Mouse (Mus musculus): ENCODE results near the gene Thap4. TPM values are rescaled to one million over a fixed set of nuclear protein-coding genes. Genes with fewer than 3 reads are reported as not detected.

Gene Thap4
- polyA plus RNA-seq, 1 experiment from 2014 or later = 16.1 TPM

DNA sequence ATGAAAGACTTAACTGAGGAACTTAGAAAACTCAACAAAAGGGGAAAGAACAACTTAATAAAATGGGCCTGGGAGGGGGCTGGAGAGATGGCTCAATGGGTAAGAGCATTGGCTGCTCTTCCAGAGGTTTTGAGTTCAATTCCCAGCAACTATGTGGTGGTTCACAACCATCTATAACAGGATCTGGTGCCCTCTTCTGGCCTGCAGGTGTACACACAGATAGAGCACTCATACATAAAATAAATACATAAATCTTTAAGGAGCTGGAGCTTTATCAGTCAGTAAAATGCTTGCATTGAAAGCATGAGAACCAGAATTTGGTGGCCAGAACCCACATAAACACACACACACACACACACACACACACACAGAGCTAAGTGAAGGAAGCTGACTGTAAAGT, 11.8 kb downstream of the Thap4 start:
- no peak overlapping the region for H3K4me2 ChIP-seq
- peaks cover 30% of the 10 kb centered on the region for H3K4me1 ChIP-seq (replicated peaks)
- ATAC-seq (ENCODE audit: low read depth) = no peak; the same call in 1 of the 2 replicates
- no peak overlapping the region for H3K27ac ChIP-seq
- DNase-seq = no peak
- no peaks in the 10 kb centered on the region for H3K27me3 ChIP-seq
- no peaks in the 10 kb centered on the region for H3K9me3 ChIP-seq (replicated peaks)
- no peak overlapping the region for H3K9ac ChIP-seq
- no peaks in the 10 kb centered on the region for H3K36me3 ChIP-seq
- H3K4me3 ChIP-seq (replicated peaks) = no peak overlapping the region

DNA sequence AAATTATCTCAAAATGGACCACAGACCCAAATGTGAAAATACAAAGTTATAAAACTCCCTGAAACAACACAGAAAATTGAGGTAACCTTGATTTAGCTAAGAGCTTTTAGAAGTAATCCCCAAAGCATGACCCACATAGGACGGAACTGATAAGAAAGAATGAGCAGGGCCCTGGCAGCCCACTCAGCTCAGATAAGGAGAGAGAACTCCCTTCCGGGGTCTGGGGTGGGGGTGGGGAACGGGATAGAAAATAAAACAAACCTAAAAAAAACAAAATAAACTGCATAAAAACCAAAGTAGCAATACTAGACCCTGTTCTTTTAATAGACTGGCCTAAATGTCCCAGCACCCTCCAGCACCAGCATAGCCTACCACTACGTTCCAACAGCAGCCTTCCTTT, 12.7 kb downstream of the Thap4 start:
- Histone ChIP-seq H3K27ac (no peak overlapping the region), H3K4me1 (replicated peaks) (peaks cover 28% of the 10 kb centered on the region), H3K9ac (no peak overlapping the region), H3K9me3 (replicated peaks) (no peaks in the 10 kb centered on the region), H3K4me3 (replicated peaks) (no peak overlapping the region), H3K4me2 (peak overlapping the region; percentile 33), H3K36me3 (no peaks in the 10 kb centered on the region), H3K27me3 (no peaks in the 10 kb centered on the region)
- ATAC-seq (ENCODE audit: low read depth) (peak; percentile 78), DNase-seq (peak; percentile 24)
- WGBS (ENCODE audit: insufficient replicate concordance) = 11% methylated on average over 4 of the region's 4 CpGs

DNA sequence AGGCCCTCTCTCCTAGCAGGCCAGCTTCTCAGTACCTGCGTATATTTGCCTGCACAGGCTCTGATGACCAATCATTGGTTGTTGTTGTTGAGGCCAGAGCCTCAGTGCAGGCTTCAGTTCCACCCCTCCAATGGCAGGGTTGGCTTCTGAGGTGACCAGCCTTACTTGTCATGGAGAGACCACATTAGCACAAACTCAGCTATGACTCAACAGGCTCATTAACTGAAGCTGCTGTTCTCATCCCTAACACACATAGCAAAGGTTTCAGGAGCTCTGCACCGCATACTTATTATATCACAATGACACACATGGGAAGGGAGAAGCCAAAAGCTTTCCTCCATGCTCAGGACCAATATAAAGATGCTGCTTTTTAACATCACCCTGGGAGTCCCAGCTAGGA, 14.0 kb downstream of the Thap4 start:
- no peaks in the 10 kb centered on the region for H3K36me3 ChIP-seq
- no peak overlapping the region for H3K9ac ChIP-seq
- no peak for ATAC-seq (ENCODE audit: low read depth)
- H3K27ac ChIP-seq = no peak overlapping the region
- no peak for DNase-seq
- no peak overlapping the region for H3K4me2 ChIP-seq
- 86% methylated on average over 2 of the region's 2 CpGs for WGBS (ENCODE audit: insufficient replicate concordance)
- H3K9me3 ChIP-seq (replicated peaks) = no peaks in the 10 kb centered on the region
- H3K4me1 ChIP-seq (replicated peaks) = peaks cover 36% of the 10 kb centered on the region
- H3K27me3 ChIP-seq = no peaks in the 10 kb centered on the region
- H3K4me3 ChIP-seq (replicated peaks) = no peak overlapping the region

DNA sequence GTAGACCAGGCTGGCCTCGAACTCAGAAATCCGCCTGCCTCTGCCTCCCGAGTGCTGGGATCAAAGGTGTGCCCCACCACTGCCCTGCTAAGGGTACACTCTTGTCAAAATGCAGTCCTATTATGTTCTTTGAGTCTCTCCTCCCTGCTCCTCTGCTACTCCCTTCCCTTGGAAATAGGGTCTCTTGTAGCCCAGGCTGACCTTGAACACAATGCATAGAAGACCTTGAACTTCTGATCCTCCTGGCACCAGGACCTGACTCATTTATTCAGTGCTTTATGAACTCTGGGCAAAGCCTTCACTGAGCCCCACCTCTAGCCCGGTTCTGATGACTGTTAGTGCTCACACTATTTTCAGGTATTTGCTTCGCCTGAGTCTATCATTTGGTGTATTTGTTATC, 17.0 kb downstream of the Thap4 start:
- 80% methylated on average over 5 of the region's 5 CpGs for WGBS (ENCODE audit: insufficient replicate concordance)

DNA sequence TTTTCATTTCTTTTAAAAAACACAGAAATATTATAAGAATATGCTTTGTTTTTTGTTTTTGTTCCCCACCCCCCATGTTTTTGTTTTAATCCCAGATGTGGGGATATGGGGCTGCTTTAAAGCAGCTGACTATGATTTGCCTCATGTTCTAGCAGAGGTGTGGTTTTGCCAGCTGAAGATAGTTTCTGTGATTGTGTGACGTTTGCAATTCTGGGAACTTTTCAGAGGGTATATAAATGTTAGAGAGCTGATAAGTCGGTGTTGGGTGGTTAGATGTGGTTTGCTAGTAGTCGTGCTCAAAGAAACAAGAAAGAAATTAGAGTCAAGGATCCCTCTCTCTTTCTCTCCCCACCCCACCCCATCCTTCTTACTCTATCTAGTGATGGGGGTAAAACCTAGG, 18.8 kb downstream of the Thap4 start:
- no peak overlapping the region for H3K4me3 ChIP-seq (replicated peaks)
- no peak overlapping the region for H3K27ac ChIP-seq
- H3K9me3 ChIP-seq (replicated peaks) = no peaks in the 10 kb centered on the region
- H3K27me3 ChIP-seq = no peaks in the 10 kb centered on the region
- H3K4me2 ChIP-seq = no peak overlapping the region
- H3K36me3 ChIP-seq = no peaks in the 10 kb centered on the region
- peaks cover 23% of the 10 kb centered on the region for H3K4me1 ChIP-seq (replicated peaks)
- H3K9ac ChIP-seq = no peak overlapping the region
- ATAC-seq (ENCODE audit: low read depth) = no peak
- WGBS (ENCODE audit: insufficient replicate concordance) = 17% methylated on average over 3 of the region's 3 CpGs
- no peak for DNase-seq

More for the DNA sequence above, 17.0 kb downstream of the Thap4 start:
- peaks cover 35% of the 10 kb centered on the region for H3K4me1 ChIP-seq (replicated peaks)
- DNase-seq = no peak
- no peaks in the 10 kb centered on the region for H3K9me3 ChIP-seq (replicated peaks)
- no peak for ATAC-seq (ENCODE audit: low read depth)
- H3K9ac ChIP-seq = no peak overlapping the region
- H3K27me3 ChIP-seq = no peaks in the 10 kb centered on the region
- H3K27ac ChIP-seq = no peak overlapping the region
- H3K36me3 ChIP-seq = no peaks in the 10 kb centered on the region
- H3K4me2 ChIP-seq = no peak overlapping the region
- H3K4me3 ChIP-seq (replicated peaks) = no peak overlapping the region

DNA sequence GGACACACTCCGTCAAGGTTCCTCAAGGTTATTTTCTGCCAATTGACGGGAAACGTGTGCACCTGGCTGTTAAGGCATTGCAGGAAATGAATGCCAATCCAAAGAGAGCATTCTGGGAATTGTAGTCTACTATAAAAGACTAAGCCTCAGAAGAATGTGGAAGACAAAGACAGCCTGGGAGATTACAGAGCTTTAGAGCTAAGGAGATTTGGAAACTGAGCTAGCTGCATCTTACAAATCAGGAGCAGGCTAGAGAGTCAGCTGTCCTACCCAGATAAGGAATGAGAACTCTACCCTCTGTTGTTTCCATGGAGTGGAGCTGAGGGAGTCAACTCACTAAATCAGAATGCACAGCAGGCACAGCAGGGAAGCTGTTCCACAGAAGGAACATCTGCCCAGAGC, 22.8 kb downstream of the Thap4 start:
- no peak overlapping the region for H3K27ac ChIP-seq

DNA sequence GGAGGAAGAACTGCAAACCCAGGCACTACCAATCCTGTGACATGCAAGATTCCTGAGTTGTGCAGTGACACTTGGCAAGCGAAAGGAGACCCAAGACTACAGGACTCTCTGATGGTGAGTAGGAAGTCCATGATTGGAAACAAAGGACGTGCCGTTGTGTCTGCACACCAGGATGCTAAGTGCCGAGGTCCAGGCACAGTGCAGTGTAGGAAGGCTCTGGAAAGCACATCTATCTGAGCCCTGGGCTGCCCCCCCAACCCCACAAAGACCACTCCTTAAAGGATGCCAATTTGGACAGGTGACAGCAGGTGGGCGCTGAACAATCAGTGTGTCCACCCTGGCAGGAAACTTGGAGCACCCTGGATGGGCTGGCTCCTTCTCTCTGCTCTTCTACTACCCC, 23.6 kb downstream of the Thap4 start:
- H3K4me2 ChIP-seq = no peak overlapping the region

More for the DNA sequence above, 22.8 kb downstream of the Thap4 start:
- DNase-seq (no peak), ATAC-seq (ENCODE audit: low read depth) (no peak)
- H3K9ac ChIP-seq = no peak overlapping the region
- H3K27me3 ChIP-seq = no peaks in the 10 kb centered on the region
- H3K4me1 ChIP-seq (replicated peaks) = peaks cover 13% of the 10 kb centered on the region
- H3K4me2 ChIP-seq = no peak overlapping the region
- no peaks in the 10 kb centered on the region for H3K36me3 ChIP-seq
- no peaks in the 10 kb centered on the region for H3K9me3 ChIP-seq (replicated peaks)
- H3K4me3 ChIP-seq (replicated peaks) = no peak overlapping the region
- WGBS (ENCODE audit: insufficient replicate concordance) = 61% methylated on average over 3 of the region's 3 CpGs

DNA sequence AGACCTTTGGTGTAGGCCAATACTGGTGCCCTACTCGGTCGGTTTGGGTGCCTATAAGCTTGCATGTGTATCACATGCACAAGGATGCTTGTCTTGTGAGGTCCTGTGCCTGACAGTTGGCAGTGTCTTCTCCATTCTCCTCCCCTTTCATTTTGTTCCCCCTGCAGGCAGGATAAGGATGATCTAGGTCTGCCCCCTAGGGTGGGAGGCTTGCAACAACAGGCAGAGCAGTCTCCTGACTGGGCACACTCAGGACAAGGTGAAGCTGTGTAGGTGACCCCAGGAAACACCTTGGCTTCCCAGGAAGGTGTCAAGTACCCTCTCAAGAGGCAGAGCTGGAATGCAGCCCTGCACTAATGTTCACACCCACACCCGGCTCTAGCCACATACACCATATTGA, 27.7 kb downstream of the Thap4 start:
- peak; percentile 35 for DNase-seq
- no peak overlapping the region for H3K9ac ChIP-seq
- H3K27ac ChIP-seq = no peak overlapping the region
- H3K4me2 ChIP-seq = no peak overlapping the region
- WGBS (ENCODE audit: insufficient replicate concordance) = 56% methylated on average over 3 of the region's 3 CpGs
- peaks cover 10% of the 10 kb centered on the region; the same call in 1 of the 2 replicates for H3K36me3 ChIP-seq
- no peaks in the 10 kb centered on the region for H3K9me3 ChIP-seq (replicated peaks)
- H3K4me3 ChIP-seq (replicated peaks) = no peak overlapping the region
- peak; percentile 45; the same call in 1 of the 2 replicates for ATAC-seq (ENCODE audit: low read depth)
- peaks cover 3% of the 10 kb centered on the region for H3K4me1 ChIP-seq (replicated peaks)
- H3K27me3 ChIP-seq = no peaks in the 10 kb centered on the region

More for the DNA sequence above, 23.6 kb downstream of the Thap4 start:
- Histone ChIP-seq H3K9ac (no peak overlapping the region), H3K36me3 (no peaks in the 10 kb centered on the region), H3K9me3 (replicated peaks) (no peaks in the 10 kb centered on the region), H3K27ac (no peak overlapping the region), H3K4me3 (replicated peaks) (no peak overlapping the region), H3K4me1 (replicated peaks) (peaks cover 9% of the 10 kb centered on the region), H3K27me3 (no peaks in the 10 kb centered on the region)
- no peak for ATAC-seq (ENCODE audit: low read depth)
- 70% methylated on average over 5 of the region's 5 CpGs for WGBS (ENCODE audit: insufficient replicate concordance)
- DNase-seq = no peak

DNA sequence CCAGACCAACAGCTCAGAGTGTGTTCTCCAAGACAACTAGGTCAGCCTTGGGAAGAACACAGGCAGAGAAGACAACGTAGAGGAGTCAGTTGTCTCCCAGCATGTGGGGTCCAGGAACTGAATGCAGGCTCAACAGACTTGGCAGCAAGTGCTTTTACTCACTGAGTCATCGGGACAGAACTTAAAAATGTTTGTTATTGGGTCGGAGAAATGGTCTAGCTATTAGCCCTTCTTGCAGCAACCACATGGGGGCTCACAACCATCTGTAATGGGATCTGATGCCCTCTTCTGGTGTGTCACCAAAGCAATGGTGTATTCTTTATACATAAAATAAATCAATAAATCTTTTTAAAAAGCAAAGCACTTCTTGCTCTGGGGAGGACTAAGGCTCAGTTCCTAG, 28.5 kb downstream of the Thap4 start:
- WGBS (ENCODE audit: insufficient replicate concordance) = 70% methylated on average over 3 of the region's 3 CpGs
- no peak for ATAC-seq (ENCODE audit: low read depth)

DNA sequence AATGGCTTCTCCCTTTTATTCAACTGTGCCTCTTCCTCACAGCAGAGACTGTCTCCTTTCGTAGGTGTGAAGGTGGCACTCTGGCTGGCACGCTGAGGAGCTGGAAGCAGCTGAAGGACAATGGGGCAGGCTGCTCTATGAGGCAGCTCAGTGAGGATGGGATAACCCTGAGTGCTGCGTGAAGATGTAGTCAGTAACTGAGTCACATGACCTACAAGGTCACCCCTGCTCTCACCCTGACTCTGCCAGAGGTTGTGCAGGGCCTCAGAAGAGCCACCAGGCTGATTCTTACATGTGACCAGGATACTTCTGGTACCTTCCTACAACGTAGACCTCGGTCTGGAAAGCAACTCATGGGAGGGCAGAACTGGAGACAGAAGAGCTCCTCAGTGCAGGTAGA, 29.0 kb downstream of the Thap4 start:
- WGBS (ENCODE audit: insufficient replicate concordance) = 83% methylated on average over 5 of the region's 5 CpGs
- no peak overlapping the region for H3K4me3 ChIP-seq (replicated peaks)
- no peaks in the 10 kb centered on the region for H3K4me1 ChIP-seq (replicated peaks)
- no peak overlapping the region for H3K27ac ChIP-seq
- ATAC-seq (ENCODE audit: low read depth) = no peak
- H3K9me3 ChIP-seq (replicated peaks) = no peaks in the 10 kb centered on the region
- no peaks in the 10 kb centered on the region for H3K27me3 ChIP-seq
- DNase-seq = no peak
- peaks cover 10% of the 10 kb centered on the region; the same call in 1 of the 2 replicates for H3K36me3 ChIP-seq
- H3K4me2 ChIP-seq = no peak overlapping the region
- no peak overlapping the region for H3K9ac ChIP-seq

More for the DNA sequence above, 28.5 kb downstream of the Thap4 start:
- peaks cover 10% of the 10 kb centered on the region; the same call in 1 of the 2 replicates for H3K36me3 ChIP-seq
- H3K27me3 ChIP-seq = no peaks in the 10 kb centered on the region
- no peak for DNase-seq
- no peak overlapping the region for H3K4me2 ChIP-seq
- no peaks in the 10 kb centered on the region for H3K9me3 ChIP-seq (replicated peaks)
- H3K4me3 ChIP-seq (replicated peaks) = no peak overlapping the region
- H3K4me1 ChIP-seq (replicated peaks) = no peaks in the 10 kb centered on the region
- no peak overlapping the region for H3K9ac ChIP-seq
- no peak overlapping the region for H3K27ac ChIP-seq

DNA sequence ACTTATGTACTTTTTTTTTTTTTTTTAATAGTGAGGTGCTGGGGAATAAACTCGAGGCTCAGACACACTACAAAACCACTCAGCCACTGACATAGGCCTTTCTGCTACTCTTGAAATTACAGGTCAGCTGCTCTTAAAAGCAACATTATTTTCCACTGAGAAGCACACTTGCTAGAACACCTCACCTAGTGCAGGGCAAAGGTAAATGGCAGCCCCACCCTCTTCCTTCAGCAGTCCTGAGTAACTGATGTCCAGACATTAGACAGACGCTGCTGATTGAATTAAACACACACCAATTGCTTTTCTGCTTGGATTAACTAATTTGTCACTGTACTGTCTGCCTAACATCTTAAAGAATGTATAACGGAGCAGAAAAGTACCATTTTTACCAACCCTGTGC, 30.0 kb downstream of the Thap4 start:
- Histone ChIP-seq H3K36me3 (peaks cover 12% of the 10 kb centered on the region; the same call in 1 of the 2 replicates), H3K4me2 (no peak overlapping the region), H3K4me3 (replicated peaks) (no peak overlapping the region), H3K27ac (no peak overlapping the region), H3K27me3 (no peaks in the 10 kb centered on the region), H3K9ac (no peak overlapping the region), H3K9me3 (replicated peaks) (no peaks in the 10 kb centered on the region), H3K4me1 (replicated peaks) (no peaks in the 10 kb centered on the region)
- WGBS (ENCODE audit: insufficient replicate concordance) = 71% methylated on average over 3 of the region's 3 CpGs
- ATAC-seq (ENCODE audit: low read depth) (no peak), DNase-seq (no peak)

DNA sequence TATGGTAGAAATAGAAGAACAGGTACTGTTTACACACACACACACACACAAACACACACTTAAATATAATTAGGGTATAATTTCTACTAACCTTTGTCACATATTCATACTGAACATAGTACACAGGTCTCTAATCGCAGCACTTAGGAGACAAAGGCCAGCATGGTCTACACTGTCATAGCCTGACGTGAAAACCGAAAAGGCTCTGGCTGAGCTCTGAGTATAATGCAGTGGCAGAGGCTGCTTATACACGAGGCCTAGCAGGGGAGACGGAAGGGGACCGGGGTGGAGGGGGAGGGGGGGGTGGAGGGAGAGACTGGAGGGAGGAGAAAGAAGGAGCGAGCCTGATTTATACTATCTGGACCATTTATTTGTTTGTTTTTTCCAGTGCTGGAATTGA, 33.1 kb downstream of the Thap4 start:
- H3K27ac ChIP-seq = no peak overlapping the region
- no peak overlapping the region for H3K4me2 ChIP-seq
- no peaks in the 10 kb centered on the region for H3K4me1 ChIP-seq (replicated peaks)
- no peaks in the 10 kb centered on the region for H3K27me3 ChIP-seq
- WGBS (ENCODE audit: insufficient replicate concordance) = 73% methylated on average over 7 of the region's 7 CpGs
- no peaks in the 10 kb centered on the region for H3K9me3 ChIP-seq (replicated peaks)
- H3K9ac ChIP-seq = no peak overlapping the region
- no peak for ATAC-seq (ENCODE audit: low read depth)
- DNase-seq = no peak
- peaks cover 23% of the 10 kb centered on the region; the same call in 1 of the 2 replicates for H3K36me3 ChIP-seq
- no peak overlapping the region for H3K4me3 ChIP-seq (replicated peaks)

Measured in liver, embryonic 13.5 days (tissue).